Mouse (Mus musculus): ENCODE measurements around the gene Rnf10.

- TF ChIP-seq POLR2A (IDR thresholded peaks at IDR 0.05; ENCODE audit: control insufficient read depth, low read depth, low read length) (no peak), CTCF (IDR thresholded peaks at IDR 0.05; ENCODE audit: control insufficient read depth, insufficient read depth, insufficient replicate concordance, low read depth, low read length) (no peak)
Observed at GRCm38 (mm10) chr5:115192828-115193195, 79.9 kb downstream of the Rnf10 start.
